Mouse (Mus musculus) liver, embryonic 11.5 days (tissue): ENCODE measurements around the gene Zfand2b. TPM values are rescaled to one million over a fixed set of nuclear protein-coding genes. Genes with fewer than 3 reads are reported as not detected.

Experiments
- ATAC-seq: fragments of 200-750 bp; cut with Nextera tagmentation; replicated peaks from 2 replicates; pipeline ENCODE4 v1.8.0; 2017; ENCODE audit warnings: moderate number of reproducible peaks, mild to moderate bottlenecking, moderate TSS enrichment, moderate library complexity; ENCODE audit not compliant: low FRiP score
- DNase-seq: peaks from one replicate; pipeline ENCODE4 v3.0.0-alpha.2; 2017; ENCODE audit warnings: low spot score
- H3K27ac ChIP-seq: fragments of 300-500 bp; sonication (generic); 2 replicates; pipeline ENCODE4 v1.5.1; 2014; ENCODE audit warnings: mild to moderate bottlenecking, low read depth, low read length, control low read depth
- H3K27me3 ChIP-seq: fragments of 300-500 bp; sonication (generic); replicated peaks from 2 replicates; pipeline ENCODE4 v1.6.1; 2014; ENCODE audit warnings: low read length, mixed read lengths; ENCODE audit not compliant: control insufficient read depth, insufficient read depth
- H3K36me3 ChIP-seq: fragments of 300-500 bp; sonication (generic); 2 replicates; pipeline ENCODE4 v1.6.1; 2014; ENCODE audit warnings: mild to moderate bottlenecking, low read length, moderate library complexity, mixed read lengths; ENCODE audit not compliant: control insufficient read depth, insufficient read depth
- H3K4me1 ChIP-seq: fragments of 300-500 bp; sonication (generic); replicated peaks from 2 replicates; pipeline ENCODE4 v1.6.1; 2014; ENCODE audit warnings: low read length, mixed read lengths; ENCODE audit not compliant: control insufficient read depth, insufficient read depth
- H3K4me2 ChIP-seq: fragments of 300-500 bp; sonication (generic); 2 replicates; pipeline ENCODE4 v1.6.1; 2014; ENCODE audit warnings: mild to moderate bottlenecking, control low read depth, moderate library complexity
- H3K4me3 ChIP-seq: fragments of 300-500 bp; sonication (generic); 2 replicates; pipeline ENCODE4 v1.5.1; 2014; ENCODE audit warnings: low read depth, low read length, control low read depth
- H3K9ac ChIP-seq: fragments of 300-500 bp; sonication (generic); 2 replicates; pipeline ENCODE4 v1.6.1; 2014; ENCODE audit warnings: low read depth, low read length, control low read depth
- H3K9me3 ChIP-seq: fragments of 300-500 bp; sonication (generic); 2 replicates; pipeline ENCODE4 v1.6.1; 2016; ENCODE audit warnings: low read length, inconsistent platforms, mixed read lengths; ENCODE audit not compliant: control insufficient read depth
- WGBS: fragments of 180-500 bp; shearing (Covaris S2); extraction: QIAGEN DNeasy Blood & Tissue Kit; methylation state at CpG from one replicate; pipeline ENCODE4 v1.1.7; 2014; 5-methylcytosine and 5-hydroxymethylcytosine counted together
- polyA plus RNA-seq: library from polyadenylated mRNA; unstranded; fragments of >200 nt; fragmentation: Nextera tagmentation; extraction: Ambion mirVana; gene quantifications from 2 replicates; pipeline ENCODE4 v1.2.1, GENCODE M21; 2014

Zfand2b gene
- polyA plus RNA-seq, 1 experiment from 2014 or later = 45.4 TPM

- peaks cover 31% of the 10 kb centered on the region for H3K36me3 ChIP-seq
- peak overlapping the region; percentile 54 for H3K27ac ChIP-seq
- peak overlapping the region; percentile 16; the same call in 1 of the 2 replicates for H3K4me3 ChIP-seq
- H3K4me1 ChIP-seq = peaks cover 64% of the 10 kb centered on the region
- H3K27me3 ChIP-seq = peaks cover 6% of the 10 kb centered on the region
- ATAC-seq (no peak), DNase-seq (no peak)
- H3K9ac ChIP-seq = peak overlapping the region; percentile 9; the same call in 1 of the 2 replicates
- H3K9me3 ChIP-seq = no peaks in the 10 kb centered on the region
- WGBS = 68% methylated on average over 5 of the region's 5 CpGs
- peak overlapping the region; percentile 100 for H3K4me2 ChIP-seq
Measured at GRCm38 (mm10) chr1:75214886-75215285, 46.4 kb downstream of the Zfand2b start.

- Histone ChIP-seq H3K36me3 (peaks cover 31% of the 10 kb centered on the region), H3K27me3 (peaks cover 15% of the 10 kb centered on the region), H3K4me1 (peaks cover 59% of the 10 kb centered on the region), H3K4me2 (peak overlapping the region; percentile 100), H3K27ac (peak overlapping the region; percentile 30), H3K4me3 (0 out of 2 replicates have a peak overlapping the region, but pooled peaks have one; percentile 8), H3K9ac (peak overlapping the region; percentile 12; the same call in 1 of the 2 replicates), H3K9me3 (no peaks in the 10 kb centered on the region)
- DNase-seq (no peak), ATAC-seq (no peak)
- 94% methylated on average over 9 of the region's 9 CpGs for WGBS
Measured at GRCm38 (mm10) chr1:75215785-75216184, 47.3 kb downstream of the Zfand2b start.

GRCm38 (mm10) chr1:75216797-75217585, 48.5 kb downstream of the Zfand2b start:
- Histone ChIP-seq H3K27me3 (peaks cover 18% of the 10 kb centered on the region), H3K4me1 (peaks cover 54% of the 10 kb centered on the region), H3K4me2 (peak overlapping the region; percentile 100), H3K9ac (peak overlapping the region; percentile 69), H3K36me3 (peaks cover 31% of the 10 kb centered on the region), H3K9me3 (no peaks in the 10 kb centered on the region), H3K27ac (peak overlapping the region; percentile 63), H3K4me3 (peak overlapping the region; percentile 75)
- ATAC-seq = peak; percentile 52
- 60% methylated on average over 13 of the region's 13 CpGs for WGBS
- DNase-seq = no peak

- peak overlapping the region; percentile 75 for H3K4me3 ChIP-seq
- peaks cover 20% of the 10 kb centered on the region for H3K27me3 ChIP-seq
- DNase-seq = no peak
- no peak for ATAC-seq
- no peaks in the 10 kb centered on the region for H3K9me3 ChIP-seq
- H3K4me1 ChIP-seq = peaks cover 46% of the 10 kb centered on the region
- H3K36me3 ChIP-seq = peaks cover 28% of the 10 kb centered on the region
- H3K4me2 ChIP-seq = peak overlapping the region; percentile 100
- WGBS = 1% methylated on average over 6 of the region's 6 CpGs
- H3K9ac ChIP-seq = peak overlapping the region; percentile 69
- peak overlapping the region; percentile 63 for H3K27ac ChIP-seq
Measured at GRCm38 (mm10) chr1:75217893-75218226, 49.4 kb downstream of the Zfand2b start.

- H3K9ac ChIP-seq = peak overlapping the region; percentile 69
- 1% methylated on average over 38 of the region's 38 CpGs for WGBS
- H3K27ac ChIP-seq = peak overlapping the region; percentile 63
- peak overlapping the region; percentile 100 for H3K4me2 ChIP-seq
- H3K9me3 ChIP-seq = no peaks in the 10 kb centered on the region
- peaks cover 41% of the 10 kb centered on the region for H3K4me1 ChIP-seq
- H3K36me3 ChIP-seq = peaks cover 22% of the 10 kb centered on the region
- peaks cover 20% of the 10 kb centered on the region for H3K27me3 ChIP-seq
- ATAC-seq (peak; percentile 53), DNase-seq (peak; percentile 64)
- peak overlapping the region; percentile 75 for H3K4me3 ChIP-seq
Measured at GRCm38 (mm10) chr1:75218227-75219001, 50.0 kb downstream of the Zfand2b start.

GRCm38 (mm10) chr1:75219078-75219477, 50.6 kb downstream of the Zfand2b start:
- Histone ChIP-seq H3K36me3 (peaks cover 16% of the 10 kb centered on the region), H3K9ac (peak overlapping the region; percentile 69), H3K4me1 (peaks cover 34% of the 10 kb centered on the region), H3K4me2 (peak overlapping the region; percentile 100), H3K27me3 (peaks cover 20% of the 10 kb centered on the region), H3K27ac (peak overlapping the region; percentile 63), H3K4me3 (peak overlapping the region; percentile 75), H3K9me3 (no peaks in the 10 kb centered on the region)
- WGBS = under 1% methylated on average over 24 of the region's 24 CpGs
- ATAC-seq (peak; percentile 89), DNase-seq (peak; percentile 87)

GRCm38 (mm10) chr1:75219531-75219930, 51.1 kb downstream of the Zfand2b start, which contains the start of gene Tuba4a:
Tuba4a (minus strand) TSS chr1:75219865.
- Histone ChIP-seq H3K4me2 (peak within 1 kb of the TSS; percentile 100), H3K36me3 (peaks cover 11% of the 10 kb centered on the region), H3K27me3 (peaks cover 20% of the 10 kb centered on the region), H3K4me3 (peak within 1 kb of the TSS; percentile 75), H3K4me1 (peaks cover 31% of the 10 kb centered on the region), H3K9ac (peak within 1 kb of the TSS; percentile 69), H3K9me3 (no peaks in the 10 kb centered on the region), H3K27ac (peak within 1 kb of the TSS; percentile 63)
- WGBS = 2% methylated on average over 34 of the region's 34 CpGs
- peak; percentile 13 for ATAC-seq
- DNase-seq = no peak
